8 mouse cellular contexts compared by ENCODE assay signal in genomic region chr10:77623069-77623492, GRCm38 (mm10). TPM values are rescaled to one million over a fixed set of nuclear protein-coding genes. Genes with fewer than 3 reads are reported as not detected.
DNase-seq lines count a peak whose midpoint lies in the region; ATAC-seq and TF ChIP-seq lines count a peak whose summit lies in the region.

No protein-coding gene starts in this region.

- H3K27me3 ChIP-seq in kidney, adult 2 months (replicated peaks; ENCODE audit: control insufficient read depth, insufficient read depth, low read length): no peaks in the 10 kb centered on the region
- no peaks in the 10 kb centered on the region for H3K27me3 ChIP-seq in forebrain, embryonic 15.5 days
- no peaks in the 10 kb centered on the region for H3K27me3 ChIP-seq in hindbrain, embryonic 11.5 days (ENCODE audit: control insufficient read depth, insufficient read depth, low read length)
- H3K27me3 ChIP-seq in liver, embryonic 13.5 days: no peaks in the 10 kb centered on the region

- H3K9me3 ChIP-seq in forebrain, embryonic 15.5 days: no peaks in the 10 kb centered on the region
- no peaks in the 10 kb centered on the region for H3K9me3 ChIP-seq in hindbrain, embryonic 11.5 days (ENCODE audit: control insufficient read depth, low read length)
- H3K9me3 ChIP-seq in liver, embryonic 13.5 days (replicated peaks): no peaks in the 10 kb centered on the region

- H3K9ac ChIP-seq in forebrain, embryonic 15.5 days (replicated peaks): peak overlapping the region; percentile 97
- peak overlapping the region; percentile 95 for H3K9ac ChIP-seq in hindbrain, embryonic 11.5 days (ENCODE audit: low read depth, low read length)
- peak overlapping the region; percentile 97 for H3K9ac ChIP-seq in liver, embryonic 13.5 days

- TF ChIP-seq CTCF in kidney, adult 2 months (conservative IDR thresholded peaks at IDR 0.05; ENCODE audit: insufficient read depth, insufficient read length, low read depth, low read length): 0 out of 2 replicates have a peak, but pooled peaks have one; percentile 5
- TF ChIP-seq CTCF in bone marrow macrophage, adult 2 months (IDR thresholded peaks at IDR 0.05; ENCODE audit: low read depth, low read length): no peak

- TF ChIP-seq POLR2A in kidney, adult 2 months (IDR thresholded peaks at IDR 0.05; ENCODE audit: low read depth, low read length): no peak
- TF ChIP-seq POLR2A in bone marrow macrophage, adult 2 months (IDR thresholded peaks at IDR 0.05; ENCODE audit: borderline replicate concordance, low read depth, low read length): no peak

- 6% methylated on average over 8 of the region's 8 CpGs for WGBS in kidney, adult 2 months
- 5% methylated on average over 8 of the region's 8 CpGs for WGBS in forebrain, embryonic 15.5 days
- WGBS in hindbrain, embryonic 11.5 days: 8% methylated on average over 8 of the region's 8 CpGs
- whole genome bisulfite sequencing in liver, embryonic 13.5 days (ENCODE audit: insufficient replicate concordance): 13% methylated on average over 8 of the region's 8 CpGs

- peak; percentile 64 for ATAC-seq in forebrain, embryonic 15.5 days (replicated peaks)
- 0 out of 2 replicates have a peak, but pooled peaks have one; percentile 25 for ATAC-seq in hindbrain, embryonic 11.5 days (ENCODE audit: low FRiP score)
- ATAC-seq in liver, embryonic 13.5 days (ENCODE audit: low read depth): no peak

- H3K4me2 ChIP-seq in forebrain, embryonic 15.5 days (replicated peaks): peak overlapping the region; percentile 81
- H3K4me2 ChIP-seq in hindbrain, embryonic 11.5 days (replicated peaks; ENCODE audit: low read depth, low read length): peak overlapping the region; percentile 74
- peak overlapping the region; percentile 89 for H3K4me2 ChIP-seq in liver, embryonic 13.5 days

- H3K4me3 ChIP-seq in kidney, adult 2 months (ENCODE audit: insufficient read depth, low read depth, low read length): peak overlapping the region; percentile 96
- peak overlapping the region; percentile 90 for H3K4me3 ChIP-seq in bone marrow macrophage, adult 2 months (ENCODE audit: insufficient read depth, low read length)
- peak overlapping the region; percentile 89 for H3K4me3 ChIP-seq in forebrain, embryonic 15.5 days
- H3K4me3 ChIP-seq in hindbrain, embryonic 11.5 days (ENCODE audit: low read depth, low read length): peak overlapping the region; percentile 98
- H3K4me3 ChIP-seq in liver, embryonic 13.5 days (replicated peaks): peak overlapping the region; percentile 92

- H3K27ac ChIP-seq in kidney, adult 2 months (ENCODE audit: insufficient read depth, low read depth, low read length): no peak overlapping the region
- peak overlapping the region; percentile 67 for H3K27ac ChIP-seq in bone marrow macrophage, adult 2 months (ENCODE audit: insufficient read depth, low read depth, low read length)
- H3K27ac ChIP-seq in forebrain, embryonic 15.5 days (replicated peaks): peak overlapping the region; percentile 91
- H3K27ac ChIP-seq in hindbrain, embryonic 11.5 days (ENCODE audit: low read depth, low read length): no peak overlapping the region
- peak overlapping the region; percentile 87 for H3K27ac ChIP-seq in liver, embryonic 13.5 days

- DNase-seq in kidney, adult 2 months: peak; percentile 39
- no peak for DNase-seq in kidney, adult 18-20 months
- DNase-seq in hindbrain, embryonic 11.5 days (ENCODE audit: low spot score): peak; percentile 35
- DNase-seq in liver, embryonic 13.5 days: no peak
- peak; percentile 41 for DNase-seq in naive thymus-derived CD4-positive, alpha-beta T cell, adult 2 months (ENCODE audit: low read depth)
- DNase-seq in frontal cortex, postnatal 36 days (ENCODE audit: low spot score in 2 of 2): no peak

- H3K4me1 ChIP-seq in kidney, adult 2 months (ENCODE audit: control insufficient read depth, insufficient read depth, low read length): peaks cover 29% of the 10 kb centered on the region
- H3K4me1 ChIP-seq in bone marrow macrophage, adult 2 months (ENCODE audit: control insufficient read depth, insufficient read depth, low read length): peaks cover 52% of the 10 kb centered on the region
- peaks cover 42% of the 10 kb centered on the region for H3K4me1 ChIP-seq in forebrain, embryonic 15.5 days
- H3K4me1 ChIP-seq in hindbrain, embryonic 11.5 days (replicated peaks; ENCODE audit: control insufficient read depth, insufficient read depth, low read length): 0 out of 2 replicates have a peak, but pooled peaks cover 2% of the 10 kb centered on the region
- peaks cover 57% of the 10 kb centered on the region for H3K4me1 ChIP-seq in liver, embryonic 13.5 days (replicated peaks)

- H3K36me3 ChIP-seq in kidney, adult 2 months (ENCODE audit: control insufficient read depth, insufficient read depth, low read length): no peaks in the 10 kb centered on the region
- H3K36me3 ChIP-seq in forebrain, embryonic 15.5 days: peaks cover 4% of the 10 kb centered on the region
- H3K36me3 ChIP-seq in hindbrain, embryonic 11.5 days (ENCODE audit: control insufficient read depth, insufficient read depth, low read length): no peaks in the 10 kb centered on the region
- peaks cover 29% of the 10 kb centered on the region for H3K36me3 ChIP-seq in liver, embryonic 13.5 days

RNA-seq across cellular contexts. Expression of gene Ube2g2, which starts 1.0 kb away (rescaled TPM):
- polyA plus RNA-seq in kidney, adult 2 months (2012; rRNA removed): 29.9 and 33.8 TPM in 2 replicates
- 57.9 and 61.2 TPM in 2 replicates for polyA plus RNA-seq in bone marrow macrophage, adult 2 months (2012; ENCODE audit: insufficient read depth, insufficient read length, missing spikeins)
- polyA plus RNA-seq in forebrain, embryonic 15.5 days (2015; fragmentation: Nextera tagmentation; extraction: Ambion mirVana): 108 and 117 TPM in 2 replicates
- polyA plus RNA-seq in hindbrain, embryonic 11.5 days (2014; fragmentation: Nextera tagmentation; extraction: Ambion mirVana): 40.5 and 50.0 TPM in 2 replicates
- polyA plus RNA-seq in liver, embryonic 13.5 days (2015; fragmentation: Nextera tagmentation; extraction: Ambion mirVana): 47.2 and 50.1 TPM in 2 replicates

RNA-seq across cellular contexts. Expression of gene Gm49325, which starts 17.1 kb away (rescaled TPM):
- polyA plus RNA-seq in kidney, adult 2 months (2012; rRNA removed): not detected in 2 replicates
- polyA plus RNA-seq in bone marrow macrophage, adult 2 months (2012; ENCODE audit: insufficient read depth, insufficient read length, missing spikeins): 40.9 and 41.8 TPM in 2 replicates
- 4.2 and 8.6 TPM in 2 replicates for polyA plus RNA-seq in forebrain, embryonic 15.5 days (2015; fragmentation: Nextera tagmentation; extraction: Ambion mirVana)
- polyA plus RNA-seq in hindbrain, embryonic 11.5 days (2014; fragmentation: Nextera tagmentation; extraction: Ambion mirVana): 2.2 TPM in 1 of 2 replicates, not detected in the other
- polyA plus RNA-seq in liver, embryonic 13.5 days (2015; fragmentation: Nextera tagmentation; extraction: Ambion mirVana): 1.1 and 5.3 TPM in 2 replicates

RNA-seq across cellular contexts. Expression of gene Sumo3, which starts 17.2 kb away (rescaled TPM):
- 241 and 269 TPM in 2 replicates for polyA plus RNA-seq in kidney, adult 2 months (2012; rRNA removed)
- polyA plus RNA-seq in bone marrow macrophage, adult 2 months (2012; ENCODE audit: insufficient read depth, insufficient read length, missing spikeins): 165 and 203 TPM in 2 replicates
- 318 and 322 TPM in 2 replicates for polyA plus RNA-seq in forebrain, embryonic 15.5 days (2015; fragmentation: Nextera tagmentation; extraction: Ambion mirVana)
- 287 and 321 TPM in 2 replicates for polyA plus RNA-seq in hindbrain, embryonic 11.5 days (2014; fragmentation: Nextera tagmentation; extraction: Ambion mirVana)
- 118 and 127 TPM in 2 replicates for polyA plus RNA-seq in liver, embryonic 13.5 days (2015; fragmentation: Nextera tagmentation; extraction: Ambion mirVana)

RNA-seq across cellular contexts. Expression of gene Pttg1ip, which starts 41.6 kb away (rescaled TPM):
- 321 and 342 TPM in 2 replicates for polyA plus RNA-seq in kidney, adult 2 months (2012; rRNA removed)
- polyA plus RNA-seq in bone marrow macrophage, adult 2 months (2012; ENCODE audit: insufficient read depth, insufficient read length, missing spikeins): 98.5 and 102 TPM in 2 replicates
- 67.5 and 71.0 TPM in 2 replicates for polyA plus RNA-seq in forebrain, embryonic 15.5 days (2015; fragmentation: Nextera tagmentation; extraction: Ambion mirVana)
- 73.1 and 79.3 TPM in 2 replicates for polyA plus RNA-seq in hindbrain, embryonic 11.5 days (2014; fragmentation: Nextera tagmentation; extraction: Ambion mirVana)
- polyA plus RNA-seq in liver, embryonic 13.5 days (2015; fragmentation: Nextera tagmentation; extraction: Ambion mirVana): 64.1 and 73.2 TPM in 2 replicates

Comparison
In these comparisons a context has a peak if more than half of its experiments do, and no peak if none do; other contexts are left out.
1. DNase-seq: peak in kidney, adult 2 months (single experiment), hindbrain, embryonic 11.5 days (single experiment) and naive thymus-derived CD4-positive, alpha-beta T cell, adult 2 months (single experiment); none in kidney, adult 18-20 months (single experiment), liver, embryonic 13.5 days (single experiment) and frontal cortex, postnatal 36 days (0 of 2).
2. H3K27ac ChIP-seq: peak in bone marrow macrophage, adult 2 months (single experiment), forebrain, embryonic 15.5 days (single experiment) and liver, embryonic 13.5 days (single experiment); none in kidney, adult 2 months (single experiment) and hindbrain, embryonic 11.5 days (single experiment).
3. Peak in every context shown above with its lines, with median percentiles within 50 percentile points of each other: H3K4me3 ChIP-seq, H3K4me2 ChIP-seq and H3K9ac ChIP-seq.